Mouse (Mus musculus) ES-Bruce4 (cell line): ENCODE data around the gene Uhrf2.

Source experiments
- CTCF ChIP-seq: IDR thresholded peaks from one replicate; pipeline ENCODE4 v1.8.1; 2011; ENCODE audit warnings: low read depth, low read length
- EP300 ChIP-seq: IDR thresholded peaks from 2 replicates; pipeline ENCODE4 v1.6.1; 2011; ENCODE audit warnings: low read depth, low read length; ENCODE audit not compliant: insufficient read depth

GRCm38 (mm10) chr19:30043691-30044090 lies 13.4 kb downstream of the Uhrf2 start:
- TF ChIP-seq EP300 (no peak), CTCF (no peak)
